Mouse (Mus musculus) liver, adult 2 months (tissue): ENCODE results near the gene Oser1.

Source experiments
- CTCF ChIP-seq: fragments of 200-500 bp; IDR thresholded peaks from 2 replicates; pipeline ENCODE4 v1.5.1; 2011; ENCODE audit warnings: low read depth, low read length, control low read depth
- POLR2A ChIP-seq: fragments of 200-500 bp; IDR thresholded peaks from 2 replicates; pipeline ENCODE4 v1.6.1; 2011; ENCODE audit warnings: low read length, control low read depth; ENCODE audit not compliant: insufficient read depth; ENCODE audit errors: extremely low read depth

DNA sequence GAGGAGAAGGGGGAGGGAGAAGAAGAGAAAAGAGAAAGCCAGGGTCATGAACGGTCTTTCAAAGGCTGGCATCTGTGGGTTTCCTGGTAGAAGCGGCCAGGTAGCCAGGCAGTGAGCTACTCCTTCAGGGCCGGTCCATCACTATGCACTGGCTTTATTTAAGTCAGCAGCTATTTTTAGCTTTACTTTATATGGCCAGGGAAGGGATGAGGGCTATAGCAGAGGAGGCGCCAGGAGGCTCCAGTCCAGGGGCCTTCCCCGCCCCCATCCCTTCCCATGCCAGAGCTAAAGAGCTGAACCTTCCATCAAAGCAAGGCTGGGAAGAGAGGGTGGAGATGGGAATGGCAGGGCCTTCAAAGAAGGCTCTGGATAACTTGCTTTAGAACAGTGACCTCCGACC is 32.1 kb downstream of the Oser1 start:
- TF ChIP-seq POLR2A (no peak), CTCF (no peak)
